Mouse (Mus musculus) kidney, postnatal 0 days (tissue): ENCODE results near the gene A930002H24Rik. TPM values are rescaled to one million over a fixed set of nuclear protein-coding genes. Genes with fewer than 3 reads are reported as not detected.
"Not testable (repeated sequence)": the region's sequence is repeated elsewhere in the genome, so short reads cannot be mapped to it uniquely, and the experiment has no call there.

Experiments used
- ATAC-seq: fragments of 200-750 bp; cut with Nextera tagmentation; replicated peaks from 2 replicates; pipeline ENCODE4 v1.8.0; 2017; ENCODE audit warnings: low read depth, moderate number of reproducible peaks, moderate TSS enrichment, moderate library complexity; ENCODE audit not compliant: low FRiP score
- DNase-seq: peaks from one replicate; pipeline ENCODE4 v3.0.0-alpha.2; 2016; ENCODE audit warnings: low spot score
- H3K27ac ChIP-seq: fragments of 300-500 bp; sonication (generic); 2 replicates; pipeline ENCODE4 v1.5.1; 2014; ENCODE audit warnings: mild to moderate bottlenecking
- H3K27me3 ChIP-seq: fragments of 300-500 bp; sonication (generic); 2 replicates; pipeline ENCODE4 v1.6.1; 2014; ENCODE audit warnings: low read length, mixed read lengths; ENCODE audit not compliant: insufficient read depth
- H3K36me3 ChIP-seq: fragments of 300-500 bp; sonication (generic); 2 replicates; pipeline ENCODE4 v1.6.1; 2014; ENCODE audit warnings: low read length, mixed read lengths; ENCODE audit not compliant: insufficient read depth
- H3K4me1 ChIP-seq: fragments of 300-500 bp; sonication (generic); replicated peaks from 2 replicates; pipeline ENCODE4 v1.6.1; 2014; ENCODE audit warnings: antibody characterized with exemption, low read length, mixed read lengths; ENCODE audit not compliant: insufficient read depth
- H3K4me2 ChIP-seq: fragments of 300-500 bp; sonication (generic); 2 replicates; pipeline ENCODE4 v1.6.1; 2014; ENCODE audit warnings: mild to moderate bottlenecking, low read length, moderate library complexity, mixed read lengths
- H3K4me3 ChIP-seq: fragments of 300-500 bp; sonication (generic); replicated peaks from 2 replicates; pipeline ENCODE4 v1.5.1; 2014; ENCODE audit warnings: low read depth, low read length
- H3K9ac ChIP-seq: fragments of 300-500 bp; sonication (generic); 2 replicates; pipeline ENCODE4 v1.6.1; 2014; ENCODE audit warnings: low read depth, low read length
- H3K9me3 ChIP-seq: fragments of 300-500 bp; sonication (generic); replicated peaks from 2 replicates; pipeline ENCODE4 v1.6.1; 2016; ENCODE audit warnings: low read length, inconsistent platforms, mixed read lengths
- CTCF ChIP-seq: IDR thresholded peaks from 2 replicates; pipeline ENCODE4 v1.5.1; 2016; ENCODE audit warnings: antibody characterized with exemption, low read depth, mild to moderate bottlenecking, moderate library complexity
- WGBS: fragments of 180-500 bp; shearing (Covaris S2); extraction: QIAGEN DNeasy Blood & Tissue Kit; methylation state at CpG from one replicate; pipeline ENCODE4 v1.1.7; 2014; 5-methylcytosine and 5-hydroxymethylcytosine counted together
- polyA plus RNA-seq: library from polyadenylated mRNA; unstranded; fragments of >200 nt; fragmentation: Nextera tagmentation; extraction: Ambion mirVana; gene quantifications from 2 replicates; pipeline ENCODE4 v1.2.1, GENCODE M21; 2015

Gene A930002H24Rik
- polyA plus RNA-seq, 1 experiment from 2014 or later, result 5.3 TPM

- ATAC-seq (no peak), DNase-seq (no peak)
- Histone ChIP-seq H3K27me3 (no peaks in the 10 kb centered on the region), H3K36me3 (no peaks in the 10 kb centered on the region), H3K4me1 (no peaks in the 10 kb centered on the region), H3K4me3 (no peak overlapping the region), H3K9ac (no peak overlapping the region), H3K4me2 (no peak overlapping the region), H3K27ac (no peak overlapping the region), H3K9me3 (no peaks in the 10 kb centered on the region)
- WGBS, result 89% methylated on average over 7 of the region's 7 CpGs
- no peak for TF ChIP-seq CTCF
These were observed 6.5 kb downstream of the A930002H24Rik start for GRCm38 (mm10) chr17:63857023-63857544.

GRCm38 (mm10) chr17:63850016-63850415, 13.6 kb downstream of the A930002H24Rik start:
- Histone ChIP-seq H3K9me3 (no peaks in the 10 kb centered on the region), H3K4me3 (no peak overlapping the region), H3K27ac (no peak overlapping the region), H3K36me3 (no peaks in the 10 kb centered on the region), H3K4me2 (peak overlapping the region; percentile 72; the same call in 1 of the 2 replicates), H3K9ac (no peak overlapping the region), H3K27me3 (no peaks in the 10 kb centered on the region), H3K4me1 (no peaks in the 10 kb centered on the region)
- DNase-seq (no peak), ATAC-seq (no peak)
- 92% methylated on average over 9 of the region's 9 CpGs for WGBS
- TF ChIP-seq CTCF, result no peak

- Histone ChIP-seq H3K4me2 (peak overlapping the region; percentile 72), H3K9ac (peak overlapping the region; percentile 73), H3K4me1 (no peaks in the 10 kb centered on the region), H3K4me3 (peak overlapping the region; percentile 59), H3K27me3 (no peaks in the 10 kb centered on the region), H3K27ac (peak overlapping the region; percentile 67; the same call in 1 of the 2 replicates), H3K9me3 (no peaks in the 10 kb centered on the region), H3K36me3 (no peaks in the 10 kb centered on the region)
- ATAC-seq (peak; percentile 98), DNase-seq (peak; percentile 96)
- TF ChIP-seq CTCF, result no peak
- under 1% methylated on average over 22 of the region's 22 CpGs for WGBS
These were observed 14.0 kb downstream of the A930002H24Rik start for GRCm38 (mm10) chr17:63849566-63849965.

GRCm38 (mm10) chr17:63849151-63849550, 14.4 kb downstream of the A930002H24Rik start:
- Histone ChIP-seq H3K27ac (peak overlapping the region; percentile 67; the same call in 1 of the 2 replicates), H3K9me3 (no peaks in the 10 kb centered on the region)
- ATAC-seq, result no peak

GRCm38 (mm10) chr17:63845766-63846165, 17.8 kb downstream of the A930002H24Rik start:
- H3K9ac ChIP-seq, H3K36me3 ChIP-seq, H3K4me1 ChIP-seq, H3K9me3 ChIP-seq, H3K27me3 ChIP-seq, DNase-seq, H3K4me2 ChIP-seq, H3K4me3 ChIP-seq, ATAC-seq: not testable (repeated sequence)
- 98% methylated on average over 3 of the region's 3 CpGs for WGBS
- peak overlapping the region; percentile 60 for H3K27ac ChIP-seq

More at GRCm38 (mm10) chr17:63849151-63849550, 14.4 kb downstream of the A930002H24Rik start:
- Histone ChIP-seq H3K4me2 (peak overlapping the region; percentile 72), H3K9ac (peak overlapping the region; percentile 73), H3K36me3 (no peaks in the 10 kb centered on the region), H3K27me3 (no peaks in the 10 kb centered on the region), H3K4me1 (no peaks in the 10 kb centered on the region), H3K4me3 (peak overlapping the region; percentile 59)
- WGBS, result 4% methylated on average over 6 of the region's 6 CpGs
- peak; percentile 31 for DNase-seq
- no peak for TF ChIP-seq CTCF

GRCm38 (mm10) chr17:63844936-63845335, 18.7 kb downstream of the A930002H24Rik start:
- no peaks in the 10 kb centered on the region for H3K27me3 ChIP-seq
- H3K4me3 ChIP-seq, result no peak overlapping the region
- H3K9me3 ChIP-seq, result no peaks in the 10 kb centered on the region
- H3K4me1 ChIP-seq, result no peaks in the 10 kb centered on the region
- no peaks in the 10 kb centered on the region for H3K36me3 ChIP-seq
- WGBS, result 36% methylated on average over 5 of the region's 5 CpGs
- no peak overlapping the region for H3K27ac ChIP-seq
- ATAC-seq, result no peak
- TF ChIP-seq CTCF, result no peak
- H3K4me2 ChIP-seq, result no peak overlapping the region
- H3K9ac ChIP-seq, result no peak overlapping the region
- peak; percentile 75 for DNase-seq

- H3K4me3 ChIP-seq, result no peak overlapping the region
- WGBS, result 97% methylated on average over 1 of the region's 1 CpGs
- H3K9ac ChIP-seq, result no peak overlapping the region
- H3K4me2 ChIP-seq, result no peak overlapping the region
- TF ChIP-seq CTCF, result no peak
- no peaks in the 10 kb centered on the region for H3K36me3 ChIP-seq
- no peak overlapping the region for H3K27ac ChIP-seq
- ATAC-seq (no peak), DNase-seq (no peak)
- no peaks in the 10 kb centered on the region for H3K27me3 ChIP-seq
- no peaks in the 10 kb centered on the region for H3K4me1 ChIP-seq
- H3K9me3 ChIP-seq, result no peaks in the 10 kb centered on the region
These were observed 21.4 kb downstream of the A930002H24Rik start for GRCm38 (mm10) chr17:63842226-63842625.
